Mouse (Mus musculus) thymus, adult 2 months (tissue): ENCODE data around the gene Tram2.

ENCODE experiments used
- CTCF ChIP-seq: fragments of 200-500 bp; IDR thresholded peaks from 2 replicates; pipeline ENCODE4 v1.5.1; 2012; ENCODE audit warnings: mild to moderate bottlenecking, control low read depth, low read length, moderate library complexity, borderline replicate concordance; ENCODE audit not compliant: control insufficient read depth, poor library complexity, insufficient read depth; ENCODE audit errors: extremely low read depth
- POLR2A ChIP-seq: fragments of 200-500 bp; IDR thresholded peaks from 2 replicates; pipeline ENCODE4 v1.6.1; 2012; ENCODE audit warnings: mild to moderate bottlenecking, low read length, control low read depth, moderate library complexity; ENCODE audit not compliant: control insufficient read depth, poor library complexity, insufficient read depth; ENCODE audit errors: extremely low read depth

DNA sequence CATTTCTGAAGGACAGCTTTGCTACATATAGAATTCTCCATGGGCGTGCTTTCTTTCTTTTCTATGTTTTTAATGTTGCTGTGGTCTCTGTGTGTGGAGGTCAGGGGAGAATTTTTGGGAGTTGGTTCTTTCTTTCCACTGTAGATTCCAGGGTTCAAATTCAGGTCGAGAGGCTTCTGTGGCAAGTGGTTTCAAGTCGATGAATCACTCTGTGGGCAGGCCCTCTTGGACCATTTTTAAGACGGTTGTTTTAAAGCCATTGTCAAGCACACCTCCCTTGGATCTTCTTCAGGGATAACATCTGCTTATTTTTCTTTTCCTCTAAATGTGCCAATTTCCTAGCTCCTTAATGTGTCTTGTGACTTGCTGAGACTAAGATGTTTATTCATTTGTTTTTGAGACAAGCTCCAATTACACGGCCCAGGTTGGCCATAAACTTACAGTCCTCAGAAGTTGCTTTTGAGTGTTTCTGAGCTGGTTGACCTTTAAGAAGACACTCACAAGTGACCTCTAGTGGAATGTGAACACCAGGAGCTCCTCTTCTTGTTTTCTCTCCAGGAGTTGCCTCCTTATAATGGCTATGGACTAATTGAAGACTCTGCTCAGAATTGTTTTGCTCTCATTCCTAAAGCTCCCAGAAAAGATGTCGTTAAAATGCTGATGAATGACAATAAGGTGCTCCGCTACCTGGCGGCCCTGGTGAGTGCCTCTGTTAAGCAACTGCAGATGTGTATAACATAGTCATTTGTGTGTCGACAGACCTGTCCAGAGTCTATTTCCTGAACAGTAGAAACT lies 104.5 kb downstream of the Tram2 start:
- no peak for TF ChIP-seq POLR2A
- TF ChIP-seq CTCF: no peak
